Mouse (Mus musculus) hindbrain, embryonic 16.5 days (tissue): ENCODE results near the gene Glud1. TPM values are rescaled to one million over a fixed set of nuclear protein-coding genes. Genes with fewer than 3 reads are reported as not detected.

ENCODE experiments used
- ATAC-seq: fragments of 200-750 bp; cut with Nextera tagmentation; 2 replicates; pipeline ENCODE4 v1.8.0; 2017; ENCODE audit warnings: moderate TSS enrichment, moderate library complexity
- H3K27ac ChIP-seq: fragments of 300-500 bp; sonication (generic); 2 replicates; pipeline ENCODE4 v1.5.1; 2014; ENCODE audit warnings: low read depth, mild to moderate bottlenecking, control low read depth, low read length, moderate library complexity
- H3K27me3 ChIP-seq: fragments of 300-500 bp; sonication (generic); replicated peaks from 2 replicates; pipeline ENCODE4 v1.6.1; 2014; ENCODE audit warnings: low read length; ENCODE audit not compliant: control insufficient read depth, insufficient read depth
- H3K36me3 ChIP-seq: fragments of 300-500 bp; sonication (generic); 2 replicates; pipeline ENCODE4 v1.6.1; 2014; ENCODE audit warnings: mild to moderate bottlenecking, low read length, moderate library complexity, mixed read lengths; ENCODE audit not compliant: control insufficient read depth, insufficient read depth
- H3K4me1 ChIP-seq: fragments of 300-500 bp; sonication (generic); 2 replicates; pipeline ENCODE4 v1.6.1; 2014; ENCODE audit warnings: low read depth, low read length; ENCODE audit not compliant: control insufficient read depth, insufficient read depth
- H3K4me2 ChIP-seq: fragments of 300-500 bp; sonication (generic); 2 replicates; pipeline ENCODE4 v1.6.1; 2014; ENCODE audit warnings: mild to moderate bottlenecking, low read length, control low read depth, moderate library complexity
- H3K4me3 ChIP-seq: fragments of 300-500 bp; sonication (generic); 2 replicates; pipeline ENCODE4 v1.5.1; 2014; ENCODE audit warnings: mild to moderate bottlenecking, low read length, control low read depth, moderate library complexity
- H3K9ac ChIP-seq: fragments of 300-500 bp; sonication (generic); 2 replicates; pipeline ENCODE4 v1.6.1; 2014; ENCODE audit warnings: low read depth, mild to moderate bottlenecking, control low read depth, low read length, moderate library complexity
- H3K9me3 ChIP-seq: fragments of 300-500 bp; sonication (generic); 2 replicates; pipeline ENCODE4 v1.6.1; 2014; ENCODE audit warnings: mild to moderate bottlenecking, low read length, moderate library complexity; ENCODE audit not compliant: control insufficient read depth
- WGBS: fragments of 180-500 bp; shearing (Covaris S2); extraction: QIAGEN DNeasy Blood & Tissue Kit; methylation state at CpG from one replicate; pipeline ENCODE4 v1.1.7; 2014; 5-methylcytosine and 5-hydroxymethylcytosine counted together
- polyA plus RNA-seq: library from polyadenylated mRNA; unstranded; fragments of >200 nt; fragmentation: Nextera tagmentation; extraction: Ambion mirVana; gene quantifications from 2 replicates; pipeline ENCODE4 v1.2.1, GENCODE M21; 2015

The Glud1 gene
- polyA plus RNA-seq, 1 experiment from 2014 or later: 115 TPM

- ATAC-seq: no peak
- no peak overlapping the region for H3K27ac ChIP-seq
- no peaks in the 10 kb centered on the region for H3K36me3 ChIP-seq
- H3K4me1 ChIP-seq: no peaks in the 10 kb centered on the region
- no peaks in the 10 kb centered on the region for H3K27me3 ChIP-seq
- no peak overlapping the region for H3K9ac ChIP-seq
- WGBS: 89% methylated on average over 3 of the region's 3 CpGs
- no peak overlapping the region for H3K4me3 ChIP-seq
- no peak overlapping the region for H3K4me2 ChIP-seq
- no peaks in the 10 kb centered on the region for H3K9me3 ChIP-seq
Measured at GRCm38 (mm10) chr14:34289259-34290015, 21.1 kb upstream of the Glud1 start.

- H3K9ac ChIP-seq: no peak overlapping the region
- no peak overlapping the region for H3K27ac ChIP-seq
- WGBS: 64% methylated on average over 1 of the region's 1 CpGs
- no peaks in the 10 kb centered on the region for H3K9me3 ChIP-seq
- no peak overlapping the region for H3K4me3 ChIP-seq
- no peak for ATAC-seq
- H3K36me3 ChIP-seq: no peaks in the 10 kb centered on the region
- H3K4me1 ChIP-seq: no peaks in the 10 kb centered on the region
- no peak overlapping the region for H3K4me2 ChIP-seq
- no peaks in the 10 kb centered on the region for H3K27me3 ChIP-seq
Measured at GRCm38 (mm10) chr14:34290229-34290628, 20.3 kb upstream of the Glud1 start.

- no peaks in the 10 kb centered on the region for H3K27me3 ChIP-seq
- ATAC-seq: no peak
- no peak overlapping the region for H3K27ac ChIP-seq
- no peaks in the 10 kb centered on the region for H3K9me3 ChIP-seq
- H3K36me3 ChIP-seq: no peaks in the 10 kb centered on the region
- no peak overlapping the region for H3K4me2 ChIP-seq
- no peak overlapping the region for H3K4me3 ChIP-seq
- H3K9ac ChIP-seq: no peak overlapping the region
- H3K4me1 ChIP-seq: no peaks in the 10 kb centered on the region
- 75% methylated on average over 3 of the region's 3 CpGs for WGBS
Measured at GRCm38 (mm10) chr14:34293641-34294040, 16.9 kb upstream of the Glud1 start.

GRCm38 (mm10) chr14:34296350-34296749, 14.2 kb upstream of the Glud1 start:
- Histone ChIP-seq H3K4me2 (no peak overlapping the region), H3K27me3 (no peaks in the 10 kb centered on the region), H3K27ac (no peak overlapping the region), H3K9ac (no peak overlapping the region), H3K4me3 (no peak overlapping the region), H3K36me3 (no peaks in the 10 kb centered on the region), H3K4me1 (no peaks in the 10 kb centered on the region), H3K9me3 (no peaks in the 10 kb centered on the region)
- 87% methylated on average over 7 of the region's 7 CpGs for WGBS
- ATAC-seq: no peak

GRCm38 (mm10) chr14:34297038-34297437, 13.5 kb upstream of the Glud1 start:
- ATAC-seq: no peak
- H3K4me3 ChIP-seq: no peak overlapping the region
- H3K27ac ChIP-seq: no peak overlapping the region
- no peaks in the 10 kb centered on the region for H3K27me3 ChIP-seq
- no peaks in the 10 kb centered on the region for H3K4me1 ChIP-seq
- H3K9me3 ChIP-seq: no peaks in the 10 kb centered on the region
- no peak overlapping the region for H3K4me2 ChIP-seq
- H3K9ac ChIP-seq: no peak overlapping the region
- H3K36me3 ChIP-seq: no peaks in the 10 kb centered on the region
- WGBS: 72% methylated on average over 4 of the region's 4 CpGs

GRCm38 (mm10) chr14:34297634-34298033, 12.9 kb upstream of the Glud1 start:
- Histone ChIP-seq H3K9me3 (no peaks in the 10 kb centered on the region), H3K27ac (no peak overlapping the region), H3K9ac (no peak overlapping the region), H3K4me1 (no peaks in the 10 kb centered on the region), H3K4me3 (no peak overlapping the region), H3K4me2 (no peak overlapping the region), H3K36me3 (no peaks in the 10 kb centered on the region), H3K27me3 (no peaks in the 10 kb centered on the region)
- WGBS: 55% methylated on average over 2 of the region's 2 CpGs
- no peak for ATAC-seq

- Histone ChIP-seq H3K27me3 (no peaks in the 10 kb centered on the region), H3K36me3 (no peaks in the 10 kb centered on the region), H3K4me3 (no peak overlapping the region), H3K4me1 (no peaks in the 10 kb centered on the region), H3K27ac (no peak overlapping the region), H3K9ac (no peak overlapping the region), H3K4me2 (no peak overlapping the region), H3K9me3 (no peaks in the 10 kb centered on the region)
- ATAC-seq: no peak
- 83% methylated on average over 11 of the region's 11 CpGs for WGBS
Measured at GRCm38 (mm10) chr14:34298871-34299700, 11.4 kb upstream of the Glud1 start.

- no peaks in the 10 kb centered on the region for H3K36me3 ChIP-seq
- no peak overlapping the region for H3K4me3 ChIP-seq
- WGBS: 82% methylated on average over 5 of the region's 5 CpGs
- no peak for ATAC-seq
- no peaks in the 10 kb centered on the region for H3K27me3 ChIP-seq
- H3K4me2 ChIP-seq: no peak overlapping the region
- no peak overlapping the region for H3K27ac ChIP-seq
- H3K9ac ChIP-seq: no peak overlapping the region
- H3K9me3 ChIP-seq: no peaks in the 10 kb centered on the region
- no peaks in the 10 kb centered on the region for H3K4me1 ChIP-seq
Measured at GRCm38 (mm10) chr14:34302681-34303242, 7.8 kb upstream of the Glud1 start.

- no peaks in the 10 kb centered on the region for H3K36me3 ChIP-seq
- no peaks in the 10 kb centered on the region for H3K27me3 ChIP-seq
- H3K9me3 ChIP-seq: no peaks in the 10 kb centered on the region
- H3K27ac ChIP-seq: no peak overlapping the region
- H3K4me2 ChIP-seq: no peak overlapping the region
- WGBS: 47% methylated on average over 5 of the region's 5 CpGs
- H3K4me1 ChIP-seq: no peaks in the 10 kb centered on the region
- no peak overlapping the region for H3K4me3 ChIP-seq
- ATAC-seq: no peak
- H3K9ac ChIP-seq: no peak overlapping the region
Measured at GRCm38 (mm10) chr14:34303265-34303680, 7.3 kb upstream of the Glud1 start.
